In genomic region chr3:89242331-89242895, GRCm38 (mm10) we compare ENCODE assay signal across 9 mouse cellular contexts. TPM values are rescaled to one million over a fixed set of nuclear protein-coding genes. Genes with fewer than 3 reads are reported as not detected.
DNase-seq lines count a peak whose midpoint lies in the region; ATAC-seq and TF ChIP-seq lines count a peak whose summit lies in the region.
"Had no signal": no experiment of that assay in that cellular context is flagged by ENCODE, and none has a peak within 500 bp of the region (broad histone marks: within the 10 kb centered on the region; RNA-seq: fewer than 3 reads in every experiment).

No protein-coding gene starts in this region.

- H3K36me3 ChIP-seq in liver, embryonic 11.5 days (ENCODE audit: control insufficient read depth, insufficient read depth, low read length): no peaks in the 10 kb centered on the region
- peaks cover 50% of the 10 kb centered on the region for H3K36me3 ChIP-seq in hindbrain, embryonic 15.5 days
- H3K36me3 ChIP-seq in midbrain, embryonic 14.5 days (ENCODE audit: control insufficient read depth, insufficient read depth, low read length): peaks cover 57% of the 10 kb centered on the region

- peak; percentile 70; the same call in 1 of the 2 replicates for TF ChIP-seq CTCF in brain, embryonic 14.5 days (IDR thresholded peaks at IDR 0.05; ENCODE audit: borderline replicate concordance, extremely low read depth, insufficient read depth, insufficient read length)

- H3K9ac ChIP-seq in liver, embryonic 11.5 days (ENCODE audit: low read depth, low read length): no peak overlapping the region
- H3K9ac ChIP-seq in hindbrain, embryonic 15.5 days: no peak overlapping the region
- no peak overlapping the region for H3K9ac ChIP-seq in midbrain, embryonic 14.5 days (replicated peaks; ENCODE audit: low read length)

- no peak for ATAC-seq in liver, embryonic 11.5 days (replicated peaks; ENCODE audit: low FRiP score)
- no peak for ATAC-seq in hindbrain, embryonic 15.5 days (ENCODE audit: low FRiP score, low read depth)
- no peak for ATAC-seq in midbrain, embryonic 14.5 days (ENCODE audit: low FRiP score, low TSS enrichment)

- 67% methylated on average over 9 of the region's 9 CpGs for WGBS in liver, embryonic 11.5 days
- 71% methylated on average over 9 of the region's 9 CpGs for WGBS in hindbrain, embryonic 15.5 days
- WGBS in midbrain, embryonic 14.5 days: 72% methylated on average over 9 of the region's 9 CpGs

- peaks cover 29% of the 10 kb centered on the region for H3K4me1 ChIP-seq in liver, embryonic 11.5 days (replicated peaks; ENCODE audit: control insufficient read depth, insufficient read depth, low read length)
- peaks cover 40% of the 10 kb centered on the region for H3K4me1 ChIP-seq in hindbrain, embryonic 15.5 days (replicated peaks)
- peaks cover 34% of the 10 kb centered on the region for H3K4me1 ChIP-seq in midbrain, embryonic 14.5 days (ENCODE audit: control insufficient read depth, insufficient read depth, low read length)

- no peaks in the 10 kb centered on the region for H3K9me3 ChIP-seq in liver, embryonic 11.5 days (ENCODE audit: control insufficient read depth, low read length)
- H3K9me3 ChIP-seq in hindbrain, embryonic 15.5 days: no peaks in the 10 kb centered on the region
- H3K9me3 ChIP-seq in midbrain, embryonic 14.5 days (ENCODE audit: control insufficient read depth, low read length): no peaks in the 10 kb centered on the region

- no peak overlapping the region for H3K4me3 ChIP-seq in liver, embryonic 11.5 days (ENCODE audit: low read depth, low read length)
- no peak overlapping the region for H3K4me3 ChIP-seq in hindbrain, embryonic 15.5 days
- H3K4me3 ChIP-seq in midbrain, embryonic 14.5 days (replicated peaks; ENCODE audit: low read depth, low read length): no peak overlapping the region

- no peak overlapping the region for H3K27ac ChIP-seq in liver, embryonic 11.5 days (ENCODE audit: low read depth, low read length)
- no peak overlapping the region for H3K27ac ChIP-seq in hindbrain, embryonic 15.5 days (replicated peaks)
- H3K27ac ChIP-seq in midbrain, embryonic 14.5 days (replicated peaks; ENCODE audit: low read depth, low read length): no peak overlapping the region
- H3K27ac ChIP-seq: macrophage had no signal

- no peak for TF ChIP-seq POLR2A in brain, embryonic 14.5 days (IDR thresholded peaks at IDR 0.05; ENCODE audit: borderline replicate concordance, extremely low read depth, insufficient read depth, insufficient read length, poor library complexity, severe bottlenecking)

- H3K27me3 ChIP-seq in liver, embryonic 11.5 days (replicated peaks; ENCODE audit: control insufficient read depth, insufficient read depth, low read length): peaks cover 24% of the 10 kb centered on the region
- no peaks in the 10 kb centered on the region for H3K27me3 ChIP-seq in hindbrain, embryonic 15.5 days
- no peaks in the 10 kb centered on the region for H3K27me3 ChIP-seq in midbrain, embryonic 14.5 days (ENCODE audit: control insufficient read depth, insufficient read depth, low read length)

- DNase-seq in adrenal gland, adult (ENCODE audit: inconsistent age in 2 of 2, low spot score in 1 of 2): peak; percentile 53 to 80
- DNase-seq in adrenal gland, adult 8-10 months: no peak
- DNase-seq in liver: peak; percentile 59
- DNase-seq in liver, embryonic 11.5 days (ENCODE audit: low spot score): no peak
- DNase-seq in brain, embryonic 14.5 days (ENCODE audit: low read depth): peak; percentile 69
- peak; percentile 73 for DNase-seq in midbrain, embryonic 14.5 days
- DNase-seq in frontal cortex, postnatal 14 days (ENCODE audit: low spot score in 2 of 2): no peak

- H3K4me2 ChIP-seq in liver, embryonic 11.5 days: no peak overlapping the region
- 0 out of 2 replicates have a peak overlapping the region, but pooled peaks have one; percentile 88 for H3K4me2 ChIP-seq in hindbrain, embryonic 15.5 days
- peak overlapping the region; percentile 84 for H3K4me2 ChIP-seq in midbrain, embryonic 14.5 days (ENCODE audit: low read length)

RNA-seq across cellular contexts. Expression of gene Krtcap2, which starts 3.4 kb away (rescaled TPM):
- 100 to 1,000 TPM; 131 to 144 (median 135) TPM for total RNA-seq in adrenal gland, adult 8-10 months (2022)
- 246 and 251 TPM in 2 replicates for polyA plus RNA-seq in liver, embryonic 11.5 days (2014; fragmentation: Nextera tagmentation; extraction: Ambion mirVana)
- polyA plus RNA-seq in brain, embryonic 14.5 days (2012; rRNA removed): 86.7 and 106 TPM in 2 replicates
- polyA plus RNA-seq in hindbrain, embryonic 15.5 days (2015; fragmentation: Nextera tagmentation; extraction: Ambion mirVana): 196 and 211 TPM in 2 replicates
- 199 and 237 TPM in 2 replicates for polyA plus RNA-seq in midbrain, embryonic 14.5 days (2014; fragmentation: Nextera tagmentation; extraction: Ambion mirVana)

RNA-seq across cellular contexts. Expression of gene Trim46, which starts 3.7 kb away (rescaled TPM):
- 1 to 10 TPM; 2.8 to 4.5 (median 3.8) TPM for total RNA-seq in adrenal gland, adult 8-10 months (2022)
- polyA plus RNA-seq in liver, embryonic 11.5 days (2014; fragmentation: Nextera tagmentation; extraction: Ambion mirVana): 0.97 and 1.7 TPM in 2 replicates
- polyA plus RNA-seq in brain, embryonic 14.5 days (2012; rRNA removed): 131 and 144 TPM in 2 replicates
- polyA plus RNA-seq in hindbrain, embryonic 15.5 days (2015; fragmentation: Nextera tagmentation; extraction: Ambion mirVana): 71.3 and 81.6 TPM in 2 replicates
- polyA plus RNA-seq in midbrain, embryonic 14.5 days (2014; fragmentation: Nextera tagmentation; extraction: Ambion mirVana): 63.4 and 71.8 TPM in 2 replicates
- polyA plus RNA-seq: macrophage had no signal

RNA-seq across cellular contexts. Expression of gene Muc1, which starts 13.6 kb away (rescaled TPM):
- under 1 TPM in 3 of 4 experiments, not detected in 1; 0.22 to 0.96 (median 0.65) TPM for total RNA-seq in adrenal gland, adult 8-10 months (2022)
- 0.30 and 0.62 TPM in 2 replicates for polyA plus RNA-seq in liver, embryonic 11.5 days (2014; fragmentation: Nextera tagmentation; extraction: Ambion mirVana)
- polyA plus RNA-seq in brain, embryonic 14.5 days (2012; rRNA removed): 9.3 and 10.0 TPM in 2 replicates
- 1.2 and 1.6 TPM in 2 replicates for polyA plus RNA-seq in hindbrain, embryonic 15.5 days (2015; fragmentation: Nextera tagmentation; extraction: Ambion mirVana)
- 2.1 and 2.4 TPM in 2 replicates for polyA plus RNA-seq in midbrain, embryonic 14.5 days (2014; fragmentation: Nextera tagmentation; extraction: Ambion mirVana)
- polyA plus RNA-seq: macrophage had no signal

RNA-seq across cellular contexts. Expression of gene Mtx1, which starts 15.5 kb away (rescaled TPM):
- 100 to 1,000 TPM; 138 to 169 (median 152) TPM for total RNA-seq in adrenal gland, adult 8-10 months (2022)
- 219 and 241 TPM in 2 replicates for polyA plus RNA-seq in liver, embryonic 11.5 days (2014; fragmentation: Nextera tagmentation; extraction: Ambion mirVana)
- polyA plus RNA-seq in brain, embryonic 14.5 days (2012; rRNA removed): 146 and 201 TPM in 2 replicates
- polyA plus RNA-seq in hindbrain, embryonic 15.5 days (2015; fragmentation: Nextera tagmentation; extraction: Ambion mirVana): 149 and 152 TPM in 2 replicates
- polyA plus RNA-seq in midbrain, embryonic 14.5 days (2014; fragmentation: Nextera tagmentation; extraction: Ambion mirVana): 144 and 151 TPM in 2 replicates

RNA-seq across cellular contexts. Expression of gene Dpm3, which starts 16.7 kb away (rescaled TPM):
- 100 to 1,000 TPM; 123 to 156 (median 136) TPM for total RNA-seq in adrenal gland, adult 8-10 months (2022)
- 106 and 118 TPM in 2 replicates for polyA plus RNA-seq in liver, embryonic 11.5 days (2014; fragmentation: Nextera tagmentation; extraction: Ambion mirVana)
- 145 and 269 TPM in 2 replicates for polyA plus RNA-seq in brain, embryonic 14.5 days (2012; rRNA removed)
- polyA plus RNA-seq in hindbrain, embryonic 15.5 days (2015; fragmentation: Nextera tagmentation; extraction: Ambion mirVana): 80.0 and 88.4 TPM in 2 replicates
- 71.6 and 84.1 TPM in 2 replicates for polyA plus RNA-seq in midbrain, embryonic 14.5 days (2014; fragmentation: Nextera tagmentation; extraction: Ambion mirVana)

Comparison
In these comparisons a context has a peak if more than half of its experiments do, and no peak if none do; other contexts are left out.
1. DNase-seq: peak in adrenal gland, adult (2 of 2), liver (single experiment), brain, embryonic 14.5 days (single experiment) and midbrain, embryonic 14.5 days (single experiment); none in adrenal gland, adult 8-10 months (single experiment), liver, embryonic 11.5 days (single experiment) and frontal cortex, postnatal 14 days (0 of 2).
2. RNA of gene Trim46, which starts 3.7 kb away (polyA plus RNA-seq): 131 to 144 TPM in brain, embryonic 14.5 days, 71.3 to 81.6 TPM in hindbrain, embryonic 15.5 days and 63.4 to 71.8 TPM in midbrain, embryonic 14.5 days; 0.97 to 1.7 TPM in liver, embryonic 11.5 days; every median in the first group is over 10 times any median in the second.